Mouse (Mus musculus): ENCODE data around the gene Sla2. TPM values are rescaled to one million over a fixed set of nuclear protein-coding genes. Genes with fewer than 3 reads are reported as not detected.

Gene Sla2
- total and polyA plus RNA-seq, 2 experiments from 2014 or later = not detected

DNA sequence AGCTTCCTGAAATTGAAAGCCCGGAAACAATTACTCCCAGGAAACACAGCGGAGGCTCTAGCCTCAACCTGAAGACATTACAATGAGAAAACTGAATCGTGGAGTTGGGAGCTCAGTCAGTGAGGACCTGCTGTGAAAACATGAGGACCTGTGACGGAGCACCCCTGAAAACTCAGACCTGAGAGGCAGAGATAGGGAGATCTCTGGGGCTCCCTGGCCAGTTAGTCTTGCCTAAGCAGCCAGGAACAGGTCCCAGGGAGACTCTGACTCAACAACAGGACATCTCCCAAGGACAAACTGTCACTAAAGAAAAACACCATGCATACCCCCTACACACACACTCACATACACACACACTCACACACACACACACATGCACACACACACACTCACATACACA is 11.4 kb upstream of the Sla2 start:
- 66% methylated on average over 4 of the region's 4 CpGs for WGBS
- no peak overlapping the region for H3K9ac ChIP-seq (replicated peaks; ENCODE audit: low read length, poor library complexity, severe bottlenecking)
- no peak overlapping the region for H3K27ac ChIP-seq (ENCODE audit: low read depth, low read length)
- H3K4me2 ChIP-seq (ENCODE audit: low read depth, low read length, poor library complexity, severe bottlenecking) = no peak overlapping the region
- H3K36me3 ChIP-seq (ENCODE audit: insufficient read depth, low read length) = no peaks in the 10 kb centered on the region
- H3K27me3 ChIP-seq (ENCODE audit: insufficient read depth, low read length) = no peaks in the 10 kb centered on the region
- no peak for DNase-seq (ENCODE audit: low spot score)
- peaks cover 2% of the 10 kb centered on the region; the same call in 1 of the 2 replicates for H3K4me1 ChIP-seq (ENCODE audit: insufficient read depth, low read length)
- no peaks in the 10 kb centered on the region for H3K9me3 ChIP-seq (ENCODE audit: low read length)
- ATAC-seq (ENCODE audit: low FRiP score) = no peak
- H3K4me3 ChIP-seq (ENCODE audit: low read depth, low read length) = no peak overlapping the region
- TF ChIP-seq CTCF (IDR thresholded peaks at IDR 0.05) = no peak

GRCm38 (mm10) chr2:156897034-156897433 is 10.0 kb upstream of the Sla2 start:
- 84% methylated on average over 9 of the region's 9 CpGs for WGBS
- Histone ChIP-seq H3K27ac (ENCODE audit: low read depth, low read length) (no peak overlapping the region), H3K9me3 (ENCODE audit: low read length) (no peaks in the 10 kb centered on the region), H3K4me3 (ENCODE audit: low read depth, low read length) (no peak overlapping the region), H3K27me3 (ENCODE audit: insufficient read depth, low read length) (no peaks in the 10 kb centered on the region), H3K9ac (replicated peaks; ENCODE audit: low read length, poor library complexity, severe bottlenecking) (no peak overlapping the region), H3K4me2 (ENCODE audit: low read depth, low read length, poor library complexity, severe bottlenecking) (no peak overlapping the region), H3K4me1 (ENCODE audit: insufficient read depth, low read length) (peaks cover 3% of the 10 kb centered on the region; the same call in 1 of the 2 replicates), H3K36me3 (ENCODE audit: insufficient read depth, low read length) (no peaks in the 10 kb centered on the region)
- TF ChIP-seq CTCF (IDR thresholded peaks at IDR 0.05) = no peak
- ATAC-seq (ENCODE audit: low FRiP score) (no peak), DNase-seq (ENCODE audit: low spot score) (no peak)

GRCm38 (mm10) chr2:156896384-156896914 is 9.5 kb upstream of the Sla2 start:
- WGBS = 68% methylated on average over 9 of the region's 9 CpGs
- DNase-seq (ENCODE audit: low spot score) = no peak
- Histone ChIP-seq H3K27ac (ENCODE audit: low read depth, low read length) (no peak overlapping the region), H3K4me3 (ENCODE audit: low read depth, low read length) (no peak overlapping the region), H3K9ac (replicated peaks; ENCODE audit: low read length, poor library complexity, severe bottlenecking) (no peak overlapping the region), H3K4me1 (ENCODE audit: insufficient read depth, low read length) (peaks cover 5% of the 10 kb centered on the region; the same call in 1 of the 2 replicates), H3K4me2 (ENCODE audit: low read depth, low read length, poor library complexity, severe bottlenecking) (no peak overlapping the region), H3K27me3 (ENCODE audit: insufficient read depth, low read length) (no peaks in the 10 kb centered on the region), H3K9me3 (ENCODE audit: low read length) (no peaks in the 10 kb centered on the region), H3K36me3 (ENCODE audit: insufficient read depth, low read length) (no peaks in the 10 kb centered on the region)
- ATAC-seq (ENCODE audit: low FRiP score) = no peak
- no peak for TF ChIP-seq CTCF (IDR thresholded peaks at IDR 0.05)

DNA sequence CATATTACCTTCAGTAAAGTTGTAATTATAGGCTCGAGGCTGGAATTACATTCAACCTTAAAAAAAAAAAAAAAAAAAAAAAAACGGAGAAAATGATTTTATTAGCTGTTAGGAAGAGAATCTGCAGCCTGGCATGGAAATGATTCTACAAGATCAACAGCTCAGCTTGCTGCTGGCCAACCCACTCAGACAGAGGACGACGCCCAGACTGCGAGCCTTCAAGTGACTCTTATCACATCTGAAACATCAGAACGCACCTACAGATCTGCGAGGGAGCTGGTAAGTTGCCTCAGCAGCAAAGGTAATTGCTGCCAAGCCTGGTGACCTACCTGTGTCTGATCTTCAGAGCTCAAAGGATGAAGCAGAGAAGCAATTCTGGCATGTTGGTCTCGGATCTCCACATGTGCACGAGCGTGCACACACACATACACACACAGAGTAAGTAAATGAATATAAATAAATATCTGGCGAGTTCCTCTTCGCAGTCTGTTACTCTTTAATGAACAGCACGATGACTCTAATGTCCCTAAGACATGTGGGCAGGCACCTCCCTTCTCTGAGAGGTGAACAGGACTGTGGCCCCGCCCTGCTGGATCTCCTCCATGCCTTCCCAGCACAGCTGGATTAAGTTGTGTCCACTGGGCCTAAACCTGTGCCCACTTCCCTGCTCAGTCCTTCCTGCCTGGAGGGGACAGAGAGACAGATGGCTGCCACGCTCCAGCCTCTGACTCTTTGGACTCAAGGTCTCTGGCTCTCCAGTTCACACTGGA is 7.7 kb upstream of the Sla2 start:
- H3K27me3 ChIP-seq (ENCODE audit: insufficient read depth, low read length) = no peaks in the 10 kb centered on the region
- no peak overlapping the region for H3K9ac ChIP-seq (replicated peaks; ENCODE audit: low read length, poor library complexity, severe bottlenecking)
- TF ChIP-seq CTCF (IDR thresholded peaks at IDR 0.05) = no peak
- peaks cover 5% of the 10 kb centered on the region; the same call in 1 of the 2 replicates for H3K4me1 ChIP-seq (ENCODE audit: insufficient read depth, low read length)
- no peaks in the 10 kb centered on the region for H3K9me3 ChIP-seq (ENCODE audit: low read length)
- no peak overlapping the region for H3K27ac ChIP-seq (ENCODE audit: low read depth, low read length)
- 78% methylated on average over 15 of the region's 15 CpGs for WGBS
- H3K36me3 ChIP-seq (ENCODE audit: insufficient read depth, low read length) = no peaks in the 10 kb centered on the region
- ATAC-seq (ENCODE audit: low FRiP score) (no peak), DNase-seq (ENCODE audit: low spot score) (no peak)
- H3K4me3 ChIP-seq (ENCODE audit: low read depth, low read length) = no peak overlapping the region
- H3K4me2 ChIP-seq (ENCODE audit: low read depth, low read length, poor library complexity, severe bottlenecking) = no peak overlapping the region

DNA sequence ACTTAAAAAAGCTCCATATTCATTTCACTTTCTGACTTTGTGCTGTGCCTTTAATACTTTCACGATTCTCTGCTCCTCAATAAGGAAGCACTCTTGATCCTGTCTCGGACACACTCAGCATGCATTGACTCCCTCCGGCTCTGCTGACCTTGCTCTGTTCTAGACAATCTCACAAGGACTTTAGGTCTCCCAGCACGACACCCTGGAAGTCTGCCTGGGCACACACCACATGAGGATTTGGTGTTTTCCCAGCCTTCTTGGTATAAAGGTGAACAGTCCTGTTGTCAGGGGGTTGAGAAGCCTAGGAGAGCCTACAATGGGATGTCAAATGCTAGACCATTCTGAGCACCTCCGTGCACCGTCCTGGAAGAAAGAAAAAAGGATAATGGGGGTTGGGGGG is 5.8 kb upstream of the Sla2 start:
- 52% methylated on average over 6 of the region's 6 CpGs for WGBS
- Histone ChIP-seq H3K9ac (replicated peaks; ENCODE audit: low read length, poor library complexity, severe bottlenecking) (no peak overlapping the region), H3K4me3 (ENCODE audit: low read depth, low read length) (no peak overlapping the region), H3K9me3 (ENCODE audit: low read length) (no peaks in the 10 kb centered on the region), H3K4me1 (ENCODE audit: insufficient read depth, low read length) (0 out of 2 replicates have a peak, but pooled peaks cover 3% of the 10 kb centered on the region), H3K27me3 (ENCODE audit: insufficient read depth, low read length) (no peaks in the 10 kb centered on the region), H3K27ac (ENCODE audit: low read depth, low read length) (no peak overlapping the region), H3K36me3 (ENCODE audit: insufficient read depth, low read length) (no peaks in the 10 kb centered on the region), H3K4me2 (ENCODE audit: low read depth, low read length, poor library complexity, severe bottlenecking) (no peak overlapping the region)
- DNase-seq (ENCODE audit: low spot score) (no peak), ATAC-seq (ENCODE audit: low FRiP score) (no peak)
- no peak for TF ChIP-seq CTCF (IDR thresholded peaks at IDR 0.05)

- Histone ChIP-seq H3K9ac (replicated peaks; ENCODE audit: low read length, poor library complexity, severe bottlenecking) (no peak overlapping the region), H3K36me3 (ENCODE audit: insufficient read depth, low read length) (no peaks in the 10 kb centered on the region), H3K4me3 (ENCODE audit: low read depth, low read length) (no peak overlapping the region), H3K4me1 (ENCODE audit: insufficient read depth, low read length) (0 out of 2 replicates have a peak, but pooled peaks cover 3% of the 10 kb centered on the region), H3K4me2 (ENCODE audit: low read depth, low read length, poor library complexity, severe bottlenecking) (no peak overlapping the region), H3K27ac (ENCODE audit: low read depth, low read length) (no peak overlapping the region), H3K9me3 (ENCODE audit: low read length) (no peaks in the 10 kb centered on the region), H3K27me3 (ENCODE audit: insufficient read depth, low read length) (no peaks in the 10 kb centered on the region)
- DNase-seq (ENCODE audit: low spot score) (peak; percentile 73), ATAC-seq (ENCODE audit: low FRiP score) (0 out of 2 replicates have a peak, but pooled peaks have one; percentile 52)
- no peak for TF ChIP-seq CTCF (IDR thresholded peaks at IDR 0.05)
- WGBS = 17% methylated on average over 3 of the region's 3 CpGs
Observed at GRCm38 (mm10) chr2:156892240-156892639, 5.2 kb upstream of the Sla2 start.
